Mouse (Mus musculus) intestine, embryonic 14.5 days (tissue): ENCODE results near the gene Gm5771. TPM values are rescaled to one million over a fixed set of nuclear protein-coding genes. Genes with fewer than 3 reads are reported as not detected.
"Not testable (repeated sequence)": the region's sequence is repeated elsewhere in the genome, so short reads cannot be mapped to it uniquely, and the experiment has no call there.

ENCODE experiments used
- ATAC-seq: fragments of 200-750 bp; cut with Nextera tagmentation; replicated peaks from 2 replicates; pipeline ENCODE4 v1.8.0; 2017; ENCODE audit warnings: low read depth, moderate number of reproducible peaks, moderate TSS enrichment, moderate library complexity; ENCODE audit not compliant: low FRiP score, low TSS enrichment
- DNase-seq: peaks from one replicate; pipeline ENCODE4 v3.0.0-alpha.2; 2018; ENCODE audit warnings: low spot score
- H3K27ac ChIP-seq: fragments of 300-500 bp; sonication (generic); 2 replicates; pipeline ENCODE4 v1.5.1; 2014; ENCODE audit warnings: low read depth, mild to moderate bottlenecking, control low read depth
- H3K27me3 ChIP-seq: fragments of 300-500 bp; sonication (generic); replicated peaks from 2 replicates; pipeline ENCODE4 v1.6.1; 2014; ENCODE audit warnings: low read length, control low read depth; ENCODE audit not compliant: control insufficient read depth, insufficient read depth
- H3K36me3 ChIP-seq: fragments of 300-500 bp; sonication (generic); 2 replicates; pipeline ENCODE4 v1.6.1; 2014; ENCODE audit warnings: low read length, control low read depth; ENCODE audit not compliant: control insufficient read depth, insufficient read depth
- H3K4me1 ChIP-seq: fragments of 300-500 bp; sonication (generic); replicated peaks from 2 replicates; pipeline ENCODE4 v1.6.1; 2014; ENCODE audit warnings: low read length, control low read depth, mixed read lengths; ENCODE audit not compliant: control insufficient read depth, insufficient read depth
- H3K4me2 ChIP-seq: fragments of 300-500 bp; sonication (generic); 2 replicates; pipeline ENCODE4 v1.6.1; 2014; ENCODE audit warnings: low read length
- H3K4me3 ChIP-seq: fragments of 300-500 bp; sonication (generic); 2 replicates; pipeline ENCODE4 v1.5.1; 2014; ENCODE audit warnings: low read depth, low read length, control low read depth, mixed read lengths
- H3K9ac ChIP-seq: fragments of 300-500 bp; sonication (generic); 2 replicates; pipeline ENCODE4 v1.6.1; 2014; ENCODE audit warnings: mild to moderate bottlenecking, low read length
- H3K9me3 ChIP-seq: fragments of 300-500 bp; sonication (generic); 2 replicates; pipeline ENCODE4 v1.6.1; 2016; ENCODE audit warnings: low read length, control low read depth; ENCODE audit not compliant: control insufficient read depth
- WGBS: fragments of 180-500 bp; shearing (Covaris S2); extraction: QIAGEN DNeasy Blood & Tissue Kit; methylation state at CpG from one replicate; pipeline ENCODE4 v1.1.7; 2014; 5-methylcytosine and 5-hydroxymethylcytosine counted together
- polyA plus RNA-seq: library from polyadenylated mRNA; unstranded; fragments of >200 nt; fragmentation: Nextera tagmentation; extraction: Ambion mirVana; gene quantifications from 2 replicates; pipeline ENCODE4 v1.2.1, GENCODE M21; 2014

Gene Gm5771
- polyA plus RNA-seq = 4.8 TPM in 1 of 2 replicates, not detected in the other

DNA sequence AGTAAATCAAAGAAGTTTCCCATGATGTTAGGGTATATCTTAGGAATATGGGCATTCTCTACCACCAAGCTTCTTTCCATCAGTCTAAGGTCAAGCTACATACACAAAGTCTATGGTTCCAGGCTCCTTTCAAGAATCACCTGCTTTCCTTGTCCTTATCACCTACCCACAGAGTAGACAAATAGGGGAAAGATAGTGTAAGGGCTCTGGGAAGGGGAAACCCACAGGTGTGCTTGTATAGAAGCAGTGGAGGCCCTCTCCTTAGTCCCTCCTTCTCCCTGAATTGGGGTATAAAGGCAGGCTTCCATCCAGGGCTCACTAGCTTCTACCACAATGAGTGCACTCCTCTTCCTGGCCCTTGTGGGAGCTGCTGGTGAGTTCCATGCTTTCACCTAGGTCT lies at the start of gene Gm5771:
Gm5771 (plus strand) TSS at position 301 of the 400 bp plus-strand sequence.
- H3K4me2 ChIP-seq, H3K27ac ChIP-seq, ATAC-seq, H3K9ac ChIP-seq, H3K4me3 ChIP-seq, H3K9me3 ChIP-seq, H3K36me3 ChIP-seq, DNase-seq, H3K27me3 ChIP-seq, H3K4me1 ChIP-seq: not testable (repeated sequence)

DNA sequence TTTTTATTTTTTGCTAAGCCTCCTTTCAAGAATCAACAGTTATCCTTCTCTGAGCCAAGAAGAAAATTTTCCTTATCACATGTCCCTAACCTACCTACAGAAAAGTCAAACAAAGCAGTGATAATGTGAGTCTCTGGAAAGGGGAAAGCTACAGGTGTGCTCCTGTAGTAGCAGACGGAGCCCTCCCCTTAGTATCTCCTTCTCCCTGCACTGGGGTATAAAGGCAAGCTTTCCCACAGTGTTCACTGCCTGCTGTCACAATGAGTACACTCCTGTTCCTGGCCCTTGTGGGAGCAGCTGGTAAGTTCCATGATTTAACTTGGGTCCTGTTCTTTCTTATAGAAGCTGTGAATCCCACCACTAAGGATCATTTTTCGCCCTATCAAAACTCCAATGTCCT lies 38.2 kb upstream of the Gm5771 start, which contains the start of gene Try10:
Try10 (plus strand) TSS at position 174 of the 400 bp plus-strand sequence.
- ATAC-seq = no peak
- Histone ChIP-seq H3K9me3 (no peaks in the 10 kb centered on the region), H3K27ac (no peak within 1 kb of the TSS), H3K27me3 (no peaks in the 10 kb centered on the region), H3K9ac (no peak within 1 kb of the TSS), H3K4me2 (no peak within 1 kb of the TSS), H3K36me3 (no peaks in the 10 kb centered on the region), H3K4me3 (no peak within 1 kb of the TSS), H3K4me1 (no peaks in the 10 kb centered on the region)
- no peak for DNase-seq
- WGBS = 79% methylated on average over 2 of the region's 2 CpGs

DNA sequence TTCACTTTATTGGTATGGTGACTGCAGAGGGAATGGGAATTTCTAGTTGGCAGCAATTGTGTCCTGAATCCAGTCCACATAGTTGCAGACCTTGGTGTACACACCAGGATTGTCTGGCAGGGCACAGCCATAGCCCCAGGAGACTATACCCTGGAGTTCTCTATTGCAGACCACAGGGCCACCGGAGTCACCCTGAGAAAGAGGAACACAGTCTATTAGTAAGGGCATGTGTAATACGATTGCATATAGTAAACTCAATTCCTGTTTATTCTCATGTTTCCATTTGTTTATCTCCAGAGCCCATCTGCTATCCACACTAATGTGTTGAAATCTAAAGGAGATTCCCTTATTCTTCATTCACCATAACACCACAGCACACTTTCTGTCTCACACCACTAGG lies 18.4 kb upstream of the Gm5771 start:
- not testable (repeated sequence) for H3K27me3 ChIP-seq, H3K9me3 ChIP-seq, H3K4me1 ChIP-seq, ATAC-seq, DNase-seq, H3K4me2 ChIP-seq, H3K27ac ChIP-seq, H3K4me3 ChIP-seq, H3K9ac ChIP-seq, H3K36me3 ChIP-seq
- WGBS = 84% methylated on average over 2 of the region's 2 CpGs

DNA sequence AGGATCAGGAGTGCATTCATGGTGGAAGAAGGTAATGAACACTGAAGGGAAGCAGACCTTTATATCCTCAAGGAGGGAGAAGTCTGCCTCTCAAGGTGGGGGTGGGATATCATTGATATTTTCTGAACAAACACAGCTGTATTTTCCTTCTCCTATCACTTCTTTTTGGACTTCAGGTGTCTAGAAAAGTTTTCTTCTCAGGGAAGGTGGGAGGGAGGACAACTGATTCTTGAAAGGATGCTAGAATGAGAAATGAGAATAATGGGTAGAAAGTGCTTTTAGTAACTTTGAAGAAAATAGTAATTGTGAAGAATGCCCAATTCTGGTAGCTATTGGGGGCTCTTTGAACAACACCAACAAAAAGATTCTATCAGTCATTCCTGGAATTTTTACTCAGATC lies 14.6 kb upstream of the Gm5771 start, which contains the start of gene Prss3:
Prss3 (minus strand) TSS at position 101 of the 400 bp plus-strand sequence.
- not testable (repeated sequence) for H3K36me3 ChIP-seq, H3K4me2 ChIP-seq, H3K4me3 ChIP-seq, ATAC-seq, DNase-seq, H3K27me3 ChIP-seq, H3K27ac ChIP-seq, H3K9me3 ChIP-seq, H3K9ac ChIP-seq, H3K4me1 ChIP-seq

DNA sequence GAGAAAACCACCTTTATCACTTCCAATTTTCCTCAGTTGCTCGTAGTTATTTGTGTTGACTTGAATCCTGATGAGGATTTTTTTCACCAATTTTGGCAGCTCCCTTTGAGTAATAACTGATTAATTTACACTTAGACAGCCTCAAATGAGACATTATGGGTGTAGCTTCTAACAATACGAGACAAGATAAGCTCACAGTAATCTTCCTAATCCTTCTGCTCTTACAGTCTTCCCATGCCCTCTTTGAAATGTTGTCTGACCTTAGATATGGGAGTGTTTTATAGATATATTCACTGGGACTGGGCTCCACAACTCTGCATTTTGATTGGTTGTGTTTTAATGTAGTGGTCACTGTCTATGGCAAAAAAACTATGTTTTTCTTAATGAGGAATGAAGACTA lies 5.4 kb upstream of the Gm5771 start:
- ATAC-seq (no peak), DNase-seq (no peak)
- Histone ChIP-seq H3K4me1 (no peaks in the 10 kb centered on the region), H3K27me3 (no peaks in the 10 kb centered on the region), H3K9me3 (no peaks in the 10 kb centered on the region), H3K4me3 (no peak overlapping the region), H3K27ac (no peak overlapping the region), H3K36me3 (no peaks in the 10 kb centered on the region), H3K9ac (no peak overlapping the region), H3K4me2 (no peak overlapping the region)
- WGBS = 63% methylated on average over 2 of the region's 2 CpGs

DNA sequence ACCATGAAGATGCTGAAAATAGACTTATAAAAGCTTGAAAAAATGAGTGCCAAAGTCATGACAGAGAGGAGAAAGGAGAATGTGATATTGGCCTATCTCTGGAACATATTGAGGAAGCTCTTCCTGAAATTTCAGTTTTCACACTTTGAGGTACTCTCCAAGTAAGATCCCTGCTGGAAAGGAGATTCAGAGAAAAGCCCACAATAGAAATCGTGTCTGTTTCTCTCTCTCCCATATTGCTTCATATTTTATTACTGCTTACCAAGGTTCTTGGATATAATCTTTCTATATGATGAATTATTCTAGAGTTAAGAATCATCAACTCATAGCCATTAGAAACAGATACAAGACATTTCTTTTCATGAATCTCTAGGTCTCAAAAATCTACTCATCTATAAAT lies 516 bp upstream of the Gm5771 start:
- not testable (repeated sequence) for H3K4me2 ChIP-seq, H3K4me1 ChIP-seq, ATAC-seq, H3K36me3 ChIP-seq, H3K27me3 ChIP-seq, DNase-seq, H3K4me3 ChIP-seq, H3K27ac ChIP-seq, H3K9me3 ChIP-seq, H3K9ac ChIP-seq
- 68% methylated on average over 1 of the region's 1 CpGs for WGBS

DNA sequence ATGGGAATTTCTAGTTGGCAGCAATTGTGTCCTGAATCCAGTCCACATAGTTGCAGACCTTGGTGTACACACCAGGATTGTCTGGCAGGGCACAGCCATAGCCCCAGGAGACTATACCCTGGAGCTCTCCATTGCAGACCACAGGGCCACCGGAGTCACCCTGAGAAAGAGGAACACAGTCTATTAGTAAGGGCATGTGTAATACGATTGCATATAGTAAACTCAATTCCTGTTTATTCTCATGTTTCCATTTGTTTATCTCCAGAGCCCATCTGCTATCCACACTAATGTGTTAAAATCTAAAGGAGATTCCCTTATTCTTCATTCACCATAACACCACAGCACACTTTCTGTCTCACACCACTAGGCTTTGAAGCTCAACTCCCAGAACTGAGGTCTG lies 50.1 kb downstream of the Gm5771 start:
- H3K27me3 ChIP-seq, H3K36me3 ChIP-seq, ATAC-seq, H3K9me3 ChIP-seq, DNase-seq, H3K9ac ChIP-seq, H3K4me1 ChIP-seq, H3K4me2 ChIP-seq, H3K4me3 ChIP-seq, H3K27ac ChIP-seq: not testable (repeated sequence)
- WGBS = 71% methylated on average over 1 of the region's 2 CpGs

DNA sequence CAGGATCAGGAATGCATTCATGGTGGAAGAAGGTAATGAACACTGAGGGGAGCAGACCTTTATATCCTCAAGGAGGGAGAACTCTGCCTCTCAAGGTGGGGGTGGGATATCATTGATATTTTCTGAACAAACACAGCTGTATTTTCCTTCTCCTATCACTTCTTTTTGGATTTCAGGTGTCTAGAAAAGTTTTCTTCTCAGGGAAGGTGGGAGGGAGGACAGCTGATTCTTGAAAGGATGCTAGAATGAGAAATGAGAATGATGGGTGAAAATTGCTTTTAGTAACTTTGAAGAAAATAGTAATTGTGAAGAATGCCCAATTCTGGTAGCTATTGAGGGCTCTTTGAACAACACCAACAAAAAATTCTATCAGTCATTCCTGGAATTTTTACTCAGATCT lies 53.9 kb downstream of the Gm5771 start, which contains the start of gene Gm10334:
Gm10334 (minus strand) TSS at position 101 of the 400 bp plus-strand sequence.
- not testable (repeated sequence) for H3K36me3 ChIP-seq, H3K4me1 ChIP-seq, H3K4me3 ChIP-seq, DNase-seq, ATAC-seq, H3K4me2 ChIP-seq, H3K9me3 ChIP-seq, H3K27ac ChIP-seq, H3K9ac ChIP-seq, H3K27me3 ChIP-seq
